Mouse (Mus musculus): ENCODE results near the gene Mrpl1. TPM values are rescaled to one million over a fixed set of nuclear protein-coding genes. Genes with fewer than 3 reads are reported as not detected.
A peak's percentile ranks its signal among the peaks of the same experiment; 100 is the strongest.

Gene Mrpl1
- polyA plus RNA-seq, 1 experiment from 2014 or later, result 17.5 TPM

GRCm38 (mm10) chr5:96255166-96255565 is 45.9 kb downstream of the Mrpl1 start:
- no peaks in the 10 kb centered on the region for H3K4me1 ChIP-seq (ENCODE audit: control insufficient read depth, insufficient read depth, low read length)
- ATAC-seq (ENCODE audit: low FRiP score, low TSS enrichment) (no peak), DNase-seq (no peak)
- H3K27ac ChIP-seq (replicated peaks; ENCODE audit: low read depth, low read length), result no peak overlapping the region
- no peaks in the 10 kb centered on the region for H3K36me3 ChIP-seq (ENCODE audit: control insufficient read depth, insufficient read depth, low read length)
- no peaks in the 10 kb centered on the region for H3K9me3 ChIP-seq (ENCODE audit: control insufficient read depth, low read length)
- no peaks in the 10 kb centered on the region for H3K27me3 ChIP-seq (ENCODE audit: control insufficient read depth, insufficient read depth, low read length)
- H3K9ac ChIP-seq (replicated peaks; ENCODE audit: low read length), result no peak overlapping the region
- WGBS, result 80% methylated on average over 3 of the region's 3 CpGs
- H3K4me2 ChIP-seq (ENCODE audit: low read length), result no peak overlapping the region
- no peak overlapping the region for H3K4me3 ChIP-seq (replicated peaks; ENCODE audit: low read depth, low read length)

- no peak overlapping the region for H3K4me3 ChIP-seq (replicated peaks; ENCODE audit: low read depth, low read length)
- no peaks in the 10 kb centered on the region for H3K27me3 ChIP-seq (ENCODE audit: control insufficient read depth, insufficient read depth, low read length)
- no peak overlapping the region for H3K4me2 ChIP-seq (ENCODE audit: low read length)
- WGBS, result 94% methylated on average over 5 of the region's 5 CpGs
- H3K9me3 ChIP-seq (ENCODE audit: control insufficient read depth, low read length), result no peaks in the 10 kb centered on the region
- no peak for DNase-seq
- no peaks in the 10 kb centered on the region for H3K4me1 ChIP-seq (ENCODE audit: control insufficient read depth, insufficient read depth, low read length)
- no peak overlapping the region for H3K9ac ChIP-seq (replicated peaks; ENCODE audit: low read length)
- H3K36me3 ChIP-seq (ENCODE audit: control insufficient read depth, insufficient read depth, low read length), result no peaks in the 10 kb centered on the region
- no peak overlapping the region for H3K27ac ChIP-seq (replicated peaks; ENCODE audit: low read depth, low read length)
- no peak for ATAC-seq (ENCODE audit: low FRiP score, low TSS enrichment)
Observed at GRCm38 (mm10) chr5:96258210-96258609, 48.9 kb downstream of the Mrpl1 start.

- Histone ChIP-seq H3K36me3 (ENCODE audit: control insufficient read depth, insufficient read depth, low read length) (peaks cover 10% of the 10 kb centered on the region; the same call in 1 of the 2 replicates), H3K27me3 (ENCODE audit: control insufficient read depth, insufficient read depth, low read length) (no peaks in the 10 kb centered on the region), H3K4me3 (replicated peaks; ENCODE audit: low read depth, low read length) (no peak overlapping the region), H3K27ac (replicated peaks; ENCODE audit: low read depth, low read length) (no peak overlapping the region), H3K9me3 (ENCODE audit: control insufficient read depth, low read length) (no peaks in the 10 kb centered on the region), H3K9ac (replicated peaks; ENCODE audit: low read length) (no peak overlapping the region), H3K4me1 (ENCODE audit: control insufficient read depth, insufficient read depth, low read length) (no peaks in the 10 kb centered on the region), H3K4me2 (ENCODE audit: low read length) (no peak overlapping the region)
- 63% methylated on average over 3 of the region's 3 CpGs for WGBS
- DNase-seq (peak; percentile 91), ATAC-seq (ENCODE audit: low FRiP score, low TSS enrichment) (peak; percentile 48; the same call in 1 of the 2 replicates)
Observed at GRCm38 (mm10) chr5:96267017-96267702, 57.9 kb downstream of the Mrpl1 start.

- H3K9ac ChIP-seq (replicated peaks; ENCODE audit: low read length), result no peak overlapping the region
- no peak overlapping the region for H3K27ac ChIP-seq (replicated peaks; ENCODE audit: low read depth, low read length)
- DNase-seq (no peak), ATAC-seq (ENCODE audit: low FRiP score, low TSS enrichment) (no peak)
- no peaks in the 10 kb centered on the region for H3K27me3 ChIP-seq (ENCODE audit: control insufficient read depth, insufficient read depth, low read length)
- 95% methylated on average over 6 of the region's 6 CpGs for WGBS
- H3K9me3 ChIP-seq (ENCODE audit: control insufficient read depth, low read length), result no peaks in the 10 kb centered on the region
- no peak overlapping the region for H3K4me2 ChIP-seq (ENCODE audit: low read length)
- H3K36me3 ChIP-seq (ENCODE audit: control insufficient read depth, insufficient read depth, low read length), result no peaks in the 10 kb centered on the region
- no peak overlapping the region for H3K4me3 ChIP-seq (replicated peaks; ENCODE audit: low read depth, low read length)
- H3K4me1 ChIP-seq (ENCODE audit: control insufficient read depth, insufficient read depth, low read length), result no peaks in the 10 kb centered on the region
Observed at GRCm38 (mm10) chr5:96271070-96271469, 61.8 kb downstream of the Mrpl1 start.

- DNase-seq (no peak), ATAC-seq (ENCODE audit: low FRiP score, low TSS enrichment) (no peak)
- Histone ChIP-seq H3K4me2 (ENCODE audit: low read length) (no peak overlapping the region), H3K27me3 (ENCODE audit: control insufficient read depth, insufficient read depth, low read length) (no peaks in the 10 kb centered on the region), H3K4me3 (replicated peaks; ENCODE audit: low read depth, low read length) (no peak overlapping the region), H3K4me1 (ENCODE audit: control insufficient read depth, insufficient read depth, low read length) (0 out of 2 replicates have a peak, but pooled peaks cover 6% of the 10 kb centered on the region), H3K36me3 (ENCODE audit: control insufficient read depth, insufficient read depth, low read length) (no peaks in the 10 kb centered on the region), H3K9ac (replicated peaks; ENCODE audit: low read length) (no peak overlapping the region), H3K27ac (replicated peaks; ENCODE audit: low read depth, low read length) (no peak overlapping the region), H3K9me3 (ENCODE audit: control insufficient read depth, low read length) (no peaks in the 10 kb centered on the region)
- WGBS, result 81% methylated on average over 8 of the region's 8 CpGs
Observed at GRCm38 (mm10) chr5:96305786-96306185, 96.5 kb downstream of the Mrpl1 start.

GRCm38 (mm10) chr5:96306271-96306670 is 97.0 kb downstream of the Mrpl1 start:
- no peak overlapping the region for H3K4me3 ChIP-seq (replicated peaks; ENCODE audit: low read depth, low read length)
- H3K9ac ChIP-seq (replicated peaks; ENCODE audit: low read length), result no peak overlapping the region
- ATAC-seq (ENCODE audit: low FRiP score, low TSS enrichment) (no peak), DNase-seq (no peak)
- no peaks in the 10 kb centered on the region for H3K27me3 ChIP-seq (ENCODE audit: control insufficient read depth, insufficient read depth, low read length)
- 78% methylated on average over 1 of the region's 1 CpGs for WGBS
- 0 out of 2 replicates have a peak, but pooled peaks cover 6% of the 10 kb centered on the region for H3K4me1 ChIP-seq (ENCODE audit: control insufficient read depth, insufficient read depth, low read length)
- H3K9me3 ChIP-seq (ENCODE audit: control insufficient read depth, low read length), result no peaks in the 10 kb centered on the region
- no peak overlapping the region for H3K27ac ChIP-seq (replicated peaks; ENCODE audit: low read depth, low read length)
- no peaks in the 10 kb centered on the region for H3K36me3 ChIP-seq (ENCODE audit: control insufficient read depth, insufficient read depth, low read length)
- no peak overlapping the region for H3K4me2 ChIP-seq (ENCODE audit: low read length)

- H3K27me3 ChIP-seq (ENCODE audit: control insufficient read depth, insufficient read depth, low read length), result no peaks in the 10 kb centered on the region
- WGBS, result 76% methylated on average over 5 of the region's 5 CpGs
- H3K9ac ChIP-seq (replicated peaks; ENCODE audit: low read length), result no peak overlapping the region
- H3K4me1 ChIP-seq (ENCODE audit: control insufficient read depth, insufficient read depth, low read length), result 0 out of 2 replicates have a peak, but pooled peaks cover 6% of the 10 kb centered on the region
- H3K4me2 ChIP-seq (ENCODE audit: low read length), result no peak overlapping the region
- ATAC-seq (ENCODE audit: low FRiP score, low TSS enrichment) (no peak), DNase-seq (peak; percentile 22)
- no peaks in the 10 kb centered on the region for H3K36me3 ChIP-seq (ENCODE audit: control insufficient read depth, insufficient read depth, low read length)
- no peak overlapping the region for H3K4me3 ChIP-seq (replicated peaks; ENCODE audit: low read depth, low read length)
- H3K9me3 ChIP-seq (ENCODE audit: control insufficient read depth, low read length), result no peaks in the 10 kb centered on the region
- no peak overlapping the region for H3K27ac ChIP-seq (replicated peaks; ENCODE audit: low read depth, low read length)
Observed at GRCm38 (mm10) chr5:96306826-96307225, 97.5 kb downstream of the Mrpl1 start.

GRCm38 (mm10) chr5:96308086-96308485 is 98.8 kb downstream of the Mrpl1 start:
- DNase-seq, result no peak
- WGBS, result 80% methylated on average over 13 of the region's 13 CpGs

GRCm38 (mm10) chr5:96308645-96309044 is 99.4 kb downstream of the Mrpl1 start:
- Histone ChIP-seq H3K4me2 (ENCODE audit: low read length) (peak overlapping the region; percentile 10; the same call in 1 of the 2 replicates), H3K36me3 (ENCODE audit: control insufficient read depth, insufficient read depth, low read length) (no peaks in the 10 kb centered on the region), H3K9ac (replicated peaks; ENCODE audit: low read length) (no peak overlapping the region), H3K27ac (replicated peaks; ENCODE audit: low read depth, low read length) (no peak overlapping the region), H3K4me1 (ENCODE audit: control insufficient read depth, insufficient read depth, low read length) (0 out of 2 replicates have a peak, but pooled peaks cover 6% of the 10 kb centered on the region), H3K9me3 (ENCODE audit: control insufficient read depth, low read length) (no peaks in the 10 kb centered on the region), H3K27me3 (ENCODE audit: control insufficient read depth, insufficient read depth, low read length) (no peaks in the 10 kb centered on the region), H3K4me3 (replicated peaks; ENCODE audit: low read depth, low read length) (no peak overlapping the region)
- 26% methylated on average over 5 of the region's 5 CpGs for WGBS
- ATAC-seq (ENCODE audit: low FRiP score, low TSS enrichment) (no peak), DNase-seq (peak; percentile 48)

More at GRCm38 (mm10) chr5:96308086-96308485, 98.8 kb downstream of the Mrpl1 start:
- no peak overlapping the region for H3K27ac ChIP-seq (replicated peaks; ENCODE audit: low read depth, low read length)
- H3K27me3 ChIP-seq (ENCODE audit: control insufficient read depth, insufficient read depth, low read length), result no peaks in the 10 kb centered on the region
- H3K9me3 ChIP-seq (ENCODE audit: control insufficient read depth, low read length), result no peaks in the 10 kb centered on the region
- no peak overlapping the region for H3K9ac ChIP-seq (replicated peaks; ENCODE audit: low read length)
- H3K36me3 ChIP-seq (ENCODE audit: control insufficient read depth, insufficient read depth, low read length), result no peaks in the 10 kb centered on the region
- H3K4me2 ChIP-seq (ENCODE audit: low read length), result peak overlapping the region; percentile 10; the same call in 1 of the 2 replicates
- ATAC-seq (ENCODE audit: low FRiP score, low TSS enrichment), result no peak
- 0 out of 2 replicates have a peak, but pooled peaks cover 6% of the 10 kb centered on the region for H3K4me1 ChIP-seq (ENCODE audit: control insufficient read depth, insufficient read depth, low read length)
- H3K4me3 ChIP-seq (replicated peaks; ENCODE audit: low read depth, low read length), result no peak overlapping the region

All from midbrain, embryonic 14.5 days (tissue).